Mouse (Mus musculus) stomach, embryonic 16.5 days (tissue): ENCODE results near the gene Gm3139. TPM values are rescaled to one million over a fixed set of nuclear protein-coding genes. Genes with fewer than 3 reads are reported as not detected.
"Not testable (repeated sequence)": the region's sequence is repeated elsewhere in the genome, so short reads cannot be mapped to it uniquely, and the experiment has no call there.

ENCODE experiments used
- ATAC-seq: fragments of 200-750 bp; cut with Nextera tagmentation; 2 replicates; pipeline ENCODE4 v1.8.0; 2017; ENCODE audit warnings: moderate number of reproducible peaks, moderate TSS enrichment; ENCODE audit not compliant: insufficient read depth, low FRiP score
- H3K27ac ChIP-seq: fragments of 300-500 bp; sonication (generic); 2 replicates; pipeline ENCODE4 v1.5.1; 2014; ENCODE audit warnings: low read length
- H3K27me3 ChIP-seq: fragments of 300-500 bp; sonication (generic); 2 replicates; pipeline ENCODE4 v1.6.1; 2014; ENCODE audit warnings: low read length, control low read depth, mixed read lengths; ENCODE audit not compliant: control insufficient read depth, insufficient read depth
- H3K36me3 ChIP-seq: fragments of 300-500 bp; sonication (generic); 2 replicates; pipeline ENCODE4 v1.6.1; 2014; ENCODE audit warnings: low read length; ENCODE audit not compliant: control insufficient read depth, insufficient read depth
- H3K4me1 ChIP-seq: fragments of 300-500 bp; sonication (generic); 2 replicates; pipeline ENCODE4 v1.6.1; 2014; ENCODE audit warnings: low read length, control low read depth, mixed read lengths; ENCODE audit not compliant: control insufficient read depth, insufficient read depth
- H3K4me2 ChIP-seq: fragments of 300-500 bp; sonication (generic); 2 replicates; pipeline ENCODE4 v1.6.1; 2014; ENCODE audit warnings: low read depth, low read length, mixed read lengths
- H3K4me3 ChIP-seq: fragments of 300-500 bp; sonication (generic); replicated peaks from 2 replicates; pipeline ENCODE4 v1.5.1; 2014; ENCODE audit warnings: mild to moderate bottlenecking, low read length
- H3K9ac ChIP-seq: fragments of 300-500 bp; sonication (generic); 2 replicates; pipeline ENCODE4 v1.6.1; 2014; ENCODE audit warnings: low read length
- H3K9me3 ChIP-seq: fragments of 300-500 bp; sonication (generic); replicated peaks from 2 replicates; pipeline ENCODE4 v1.6.1; 2016; ENCODE audit warnings: low read length, control low read depth; ENCODE audit not compliant: control insufficient read depth
- WGBS: fragments of 180-500 bp; shearing (Covaris S2); extraction: QIAGEN DNeasy Blood & Tissue Kit; methylation state at CpG from one replicate; pipeline ENCODE4 v1.1.7; 2014; 5-methylcytosine and 5-hydroxymethylcytosine counted together
- polyA plus RNA-seq: library from polyadenylated mRNA; unstranded; fragments of >200 nt; fragmentation: Nextera tagmentation; extraction: Ambion mirVana; gene quantifications from 2 replicates; pipeline ENCODE4 v1.2.1, GENCODE M21; 2015

Gene Gm3139
- not detected in 2 replicates for polyA plus RNA-seq

GRCm38 (mm10) chr5:94525987-94526386 lies at the start of gene Gm3139:
Gene Gm3139 (plus strand): TSS chr5:94526287.
- no CpG with 5 or more reads among the region's 2 CpGs for WGBS
- not testable (repeated sequence) for H3K36me3 ChIP-seq

More at GRCm38 (mm10) chr5:94525987-94526386, at the start of gene Gm3139:
- not testable (repeated sequence) for H3K9me3 ChIP-seq, H3K4me3 ChIP-seq, H3K4me2 ChIP-seq, ATAC-seq, H3K27ac ChIP-seq, H3K9ac ChIP-seq, H3K4me1 ChIP-seq, H3K27me3 ChIP-seq

Other genes starting within 250 kb of the Gm3139 start
- gene A430089I19Rik, start 219.5 kb upstream of the Gm3139 start, polyA plus RNA-seq: not detected in 2 replicates
- gene Gm6502, start 211.9 kb upstream of the Gm3139 start, polyA plus RNA-seq: not detected in 2 replicates
- gene AA792892, start 186.5 kb upstream of the Gm3139 start, polyA plus RNA-seq: not detected in 2 replicates
- gene Gm7682, start 80.5 kb upstream of the Gm3139 start, polyA plus RNA-seq: not detected in 2 replicates
- gene Gm3147, start 90.1 kb downstream of the Gm3139 start, polyA plus RNA-seq: not detected in 2 replicates
- gene Gm6509, start 97.7 kb downstream of the Gm3139 start, polyA plus RNA-seq: not detected in 2 replicates
- gene Gm6205, start 122.1 kb downstream of the Gm3139 start, polyA plus RNA-seq: not detected in 2 replicates